Mouse (Mus musculus) forebrain, embryonic 13.5 days (tissue): ENCODE data around the gene Plagl1. TPM values are rescaled to one million over a fixed set of nuclear protein-coding genes. Genes with fewer than 3 reads are reported as not detected.

Experiments used
- ATAC-seq: fragments of 200-750 bp; cut with Nextera tagmentation; 2 replicates; pipeline ENCODE4 v1.8.0; 2017
- H3K27ac ChIP-seq: fragments of 300-500 bp; sonication (generic); 2 replicates; pipeline ENCODE4 v1.5.1; 2015; ENCODE audit warnings: inconsistent platforms, mild to moderate bottlenecking, moderate library complexity
- H3K27me3 ChIP-seq: fragments of 300-500 bp; sonication (generic); 2 replicates; pipeline ENCODE4 v1.6.1; 2015; ENCODE audit warnings: mild to moderate bottlenecking, inconsistent platforms
- H3K36me3 ChIP-seq: fragments of 300-500 bp; sonication (generic); 2 replicates; pipeline ENCODE4 v1.6.1; 2015; ENCODE audit warnings: mild to moderate bottlenecking, inconsistent platforms; ENCODE audit not compliant: poor library complexity, severe bottlenecking
- H3K4me1 ChIP-seq: fragments of 300-500 bp; sonication (generic); 2 replicates; pipeline ENCODE4 v1.6.1; 2015; ENCODE audit warnings: inconsistent platforms
- H3K4me2 ChIP-seq: fragments of 300-500 bp; sonication (generic); 2 replicates; pipeline ENCODE4 v1.6.1; 2015; ENCODE audit warnings: inconsistent platforms, mild to moderate bottlenecking, moderate library complexity
- H3K4me3 ChIP-seq: fragments of 300-500 bp; sonication (generic); 2 replicates; pipeline ENCODE4 v1.5.1; 2015; ENCODE audit warnings: mild to moderate bottlenecking, inconsistent platforms
- H3K9ac ChIP-seq: fragments of 300-500 bp; sonication (generic); 2 replicates; pipeline ENCODE4 v1.6.1; 2015; ENCODE audit warnings: mild to moderate bottlenecking, inconsistent platforms
- H3K9me3 ChIP-seq: fragments of 300-500 bp; sonication (generic); replicated peaks from 2 replicates; pipeline ENCODE4 v1.6.1; 2016; ENCODE audit warnings: inconsistent platforms
- WGBS: fragments of 180-500 bp; shearing (Covaris S2); methylation state at CpG from one replicate; pipeline ENCODE4 v1.1.7; 2015; 5-methylcytosine and 5-hydroxymethylcytosine counted together
- polyA plus RNA-seq: library from polyadenylated mRNA; unstranded; fragments of >200 nt; fragmentation: Nextera tagmentation; extraction: Ambion mirVana; gene quantifications from 2 replicates; pipeline ENCODE4 v1.2.1, GENCODE M21; 2015

The Plagl1 gene
- polyA plus RNA-seq, 1 experiment from 2014 or later, result 58.0 TPM

DNA sequence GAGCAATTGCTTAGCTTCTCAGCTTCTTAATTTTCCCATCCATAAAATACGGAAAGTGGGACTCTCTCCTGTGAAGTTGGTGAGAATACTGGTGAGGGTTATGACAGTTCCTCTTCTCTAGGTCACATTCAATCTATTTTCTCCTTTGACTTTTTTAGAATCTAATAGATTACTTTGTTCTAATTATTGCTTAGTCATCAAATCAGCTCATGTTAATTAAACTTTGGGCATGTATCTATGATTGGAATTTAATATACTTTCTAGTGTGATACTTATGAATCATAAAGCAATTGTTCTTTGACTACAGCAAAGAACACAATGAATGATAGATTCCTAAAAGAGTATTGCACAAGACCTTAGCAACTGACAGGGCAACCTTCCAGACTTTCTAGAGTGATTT, 38.6 kb downstream of the Plagl1 start:
- WGBS, result 86% methylated on average over 1 of the region's 1 CpGs
- Histone ChIP-seq H3K4me1 (0 out of 2 replicates have a peak, but pooled peaks cover 6% of the 10 kb centered on the region), H3K9me3 (no peaks in the 10 kb centered on the region)

DNA sequence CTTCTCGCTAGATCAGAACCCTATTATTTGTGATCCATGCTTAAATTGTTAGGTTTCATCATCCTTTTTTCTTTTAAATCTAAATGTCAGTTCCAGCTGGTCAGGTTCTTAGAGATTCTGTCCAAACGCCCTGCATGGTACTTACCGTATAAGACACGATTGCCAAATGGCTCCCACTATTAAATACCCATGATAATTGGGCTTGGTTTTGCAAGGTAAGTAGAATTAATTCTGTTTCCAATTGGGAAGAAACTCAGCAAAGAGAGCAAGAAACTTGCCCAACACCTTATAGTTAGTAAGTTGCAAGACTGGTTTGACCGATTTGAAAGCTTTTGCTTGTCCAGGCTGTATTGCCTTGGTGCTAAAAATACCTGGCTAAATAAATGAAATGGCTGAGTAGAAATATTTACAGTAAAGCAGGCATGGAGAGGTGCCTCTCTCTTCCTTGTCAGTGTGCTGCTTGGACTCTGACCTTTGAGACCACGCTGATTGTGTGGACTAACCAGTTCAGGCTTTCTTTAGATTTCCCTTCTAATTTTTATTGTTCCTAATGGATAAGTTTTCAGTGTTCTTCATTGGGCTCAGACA, 39.9 kb downstream of the Plagl1 start:
- no peaks in the 10 kb centered on the region for H3K36me3 ChIP-seq
- WGBS, result 88% methylated on average over 6 of the region's 6 CpGs
- no peaks in the 10 kb centered on the region for H3K27me3 ChIP-seq
- ATAC-seq, result no peak
- no peaks in the 10 kb centered on the region for H3K9me3 ChIP-seq
- H3K4me2 ChIP-seq, result no peak overlapping the region
- H3K9ac ChIP-seq, result no peak overlapping the region
- H3K4me3 ChIP-seq, result no peak overlapping the region
- H3K4me1 ChIP-seq, result no peaks in the 10 kb centered on the region
- no peak overlapping the region for H3K27ac ChIP-seq

More for the DNA sequence above, 38.6 kb downstream of the Plagl1 start:
- no peak for ATAC-seq
- no peak overlapping the region for H3K27ac ChIP-seq
- H3K36me3 ChIP-seq, result no peaks in the 10 kb centered on the region
- H3K9ac ChIP-seq, result no peak overlapping the region
- no peak overlapping the region for H3K4me2 ChIP-seq
- no peak overlapping the region for H3K4me3 ChIP-seq
- no peaks in the 10 kb centered on the region for H3K27me3 ChIP-seq

DNA sequence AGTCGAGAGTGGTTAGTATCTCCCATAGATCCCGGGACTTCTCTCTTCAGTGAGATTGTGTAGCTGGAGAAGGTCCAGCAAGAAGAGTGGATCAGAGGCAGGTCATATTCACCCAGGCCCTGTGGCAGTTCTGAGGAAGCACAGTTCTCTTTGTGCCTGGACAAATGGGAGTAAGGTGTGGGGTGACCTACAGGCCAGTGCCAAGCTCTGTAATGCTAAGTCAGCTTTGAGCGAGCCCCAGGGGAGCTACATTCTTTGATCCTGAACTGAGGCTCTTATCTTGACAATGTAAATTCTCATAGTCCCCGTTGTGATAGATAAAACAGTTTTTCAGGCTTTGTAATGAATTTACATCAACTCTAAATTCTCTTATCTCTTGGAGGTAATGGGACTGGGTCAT, 42.1 kb downstream of the Plagl1 start:
- H3K9ac ChIP-seq, result no peak overlapping the region
- H3K36me3 ChIP-seq, result no peaks in the 10 kb centered on the region
- H3K4me2 ChIP-seq, result no peak overlapping the region
- ATAC-seq, result no peak
- 64% methylated on average over 4 of the region's 4 CpGs for WGBS
- no peak overlapping the region for H3K27ac ChIP-seq
- H3K4me3 ChIP-seq, result no peak overlapping the region
- no peaks in the 10 kb centered on the region for H3K9me3 ChIP-seq
- peaks cover 11% of the 10 kb centered on the region for H3K4me1 ChIP-seq
- no peaks in the 10 kb centered on the region for H3K27me3 ChIP-seq

DNA sequence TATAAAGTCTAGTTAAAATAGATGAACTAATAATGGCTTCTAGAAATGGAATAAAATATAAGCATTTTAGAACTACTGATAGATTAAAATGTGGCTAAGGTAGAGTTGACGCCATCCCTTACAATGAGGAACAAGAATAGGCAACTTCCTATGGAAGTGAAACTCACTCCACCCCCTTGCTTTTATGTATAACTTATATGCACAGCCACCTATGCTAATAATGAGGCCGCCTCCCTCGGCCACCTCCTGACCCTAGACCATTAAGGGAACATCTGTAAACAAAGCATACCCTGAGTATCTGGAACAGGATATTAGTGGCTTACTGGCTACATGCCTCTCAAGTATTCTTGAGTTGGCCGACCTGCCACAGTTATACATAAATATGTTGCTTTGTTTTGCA, 43.5 kb downstream of the Plagl1 start:
- Histone ChIP-seq H3K27ac (no peak overlapping the region), H3K36me3 (no peaks in the 10 kb centered on the region), H3K4me1 (peaks cover 26% of the 10 kb centered on the region), H3K4me2 (no peak overlapping the region), H3K9ac (no peak overlapping the region), H3K9me3 (no peaks in the 10 kb centered on the region), H3K27me3 (no peaks in the 10 kb centered on the region), H3K4me3 (no peak overlapping the region)
- WGBS, result 70% methylated on average over 4 of the region's 4 CpGs
- ATAC-seq, result no peak

DNA sequence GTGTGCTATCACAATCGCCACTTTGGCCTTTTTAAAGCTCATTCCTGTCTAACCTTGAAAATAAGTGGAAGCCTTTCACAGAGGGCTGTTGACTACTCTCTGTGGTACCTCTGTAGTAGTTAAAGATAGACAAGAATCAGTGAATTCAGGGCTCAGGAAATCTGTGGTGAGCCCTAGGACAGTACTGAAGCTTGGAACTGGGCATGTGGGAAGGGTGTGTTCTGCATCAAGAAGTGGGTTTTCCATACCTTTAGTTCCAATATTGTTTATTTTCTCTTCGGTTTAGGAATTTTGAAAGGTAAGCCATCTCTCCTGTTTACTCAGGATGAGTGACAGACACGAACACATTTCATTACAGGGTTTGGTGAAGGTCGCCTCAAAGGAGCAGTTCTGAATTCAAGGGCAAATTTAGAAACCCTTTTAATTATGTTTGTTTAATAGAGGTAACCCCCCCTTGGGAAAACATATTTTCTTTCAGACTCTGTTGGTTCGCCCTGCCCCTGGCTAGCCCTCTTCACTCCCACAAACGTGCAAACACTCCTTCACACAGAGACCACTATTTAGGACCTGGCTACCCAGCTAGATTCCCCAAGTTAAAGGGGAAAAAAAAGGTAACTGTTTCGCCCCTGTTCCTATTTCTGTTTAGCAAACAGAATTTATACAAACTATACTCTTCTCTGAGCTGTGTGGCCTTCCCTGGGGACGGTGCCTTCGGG, 46.8 kb downstream of the Plagl1 start:
- Histone ChIP-seq H3K4me2 (no peak overlapping the region), H3K27ac (peak overlapping the region; percentile 67), H3K9ac (no peak overlapping the region), H3K4me3 (no peak overlapping the region), H3K4me1 (peaks cover 51% of the 10 kb centered on the region), H3K27me3 (no peaks in the 10 kb centered on the region), H3K36me3 (peaks cover 4% of the 10 kb centered on the region), H3K9me3 (no peaks in the 10 kb centered on the region)
- no peak for ATAC-seq
- WGBS, result 45% methylated on average over 9 of the region's 9 CpGs

DNA sequence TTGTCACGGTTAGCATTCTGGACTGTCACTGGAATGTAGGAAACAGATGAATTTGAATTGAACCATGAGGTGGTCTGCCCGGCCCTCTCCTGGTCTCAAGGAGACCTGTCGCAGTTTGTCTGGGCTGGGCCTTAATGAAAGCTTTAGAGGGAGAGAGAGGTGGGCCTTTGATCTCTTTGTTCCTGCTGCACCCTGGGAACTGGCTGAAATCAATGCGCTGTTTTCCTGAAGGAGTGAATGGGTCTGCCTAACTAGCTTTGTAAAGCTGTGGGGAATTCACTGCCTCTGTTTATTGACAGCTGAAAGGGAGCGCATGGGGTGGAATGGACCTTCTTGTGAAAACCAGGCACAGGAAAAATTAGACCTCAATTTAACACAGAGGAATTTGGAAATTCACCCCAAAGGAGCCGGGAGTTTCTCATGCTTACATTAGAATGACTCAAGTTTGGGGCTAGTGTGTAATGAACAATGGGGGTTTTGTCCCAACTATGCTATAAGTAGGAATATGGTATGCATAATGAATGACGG, 47.8 kb downstream of the Plagl1 start:
- Histone ChIP-seq H3K27ac (peak overlapping the region; percentile 78), H3K9ac (no peak overlapping the region), H3K9me3 (no peaks in the 10 kb centered on the region), H3K4me3 (no peak overlapping the region), H3K27me3 (no peaks in the 10 kb centered on the region), H3K4me2 (0 out of 2 replicates have a peak overlapping the region, but pooled peaks have one; percentile 4), H3K4me1 (peaks cover 61% of the 10 kb centered on the region), H3K36me3 (peaks cover 12% of the 10 kb centered on the region)
- WGBS, result 4% methylated on average over 7 of the region's 7 CpGs
- ATAC-seq, result peak; percentile 93

DNA sequence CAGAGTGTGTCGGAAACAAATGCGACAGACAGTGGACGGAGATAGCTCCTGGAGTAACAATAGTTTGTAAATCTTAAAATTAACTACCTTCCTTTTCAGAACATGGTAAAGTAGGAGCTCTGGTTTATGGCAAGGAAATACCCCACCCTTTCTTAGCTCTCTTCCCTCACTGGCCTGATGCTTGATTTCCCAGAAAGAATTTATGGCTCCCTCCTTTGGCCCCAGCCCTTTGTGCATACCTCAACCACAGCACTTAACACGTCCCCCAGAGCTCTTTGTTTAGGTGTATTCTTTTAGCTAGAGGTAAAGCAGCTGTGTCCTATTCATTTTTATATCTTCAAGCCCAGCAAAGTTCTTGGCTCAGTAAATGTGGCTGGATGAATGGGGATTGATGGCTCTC, 48.5 kb downstream of the Plagl1 start:
- Histone ChIP-seq H3K4me3 (no peak overlapping the region), H3K27ac (peak overlapping the region; percentile 78), H3K27me3 (no peaks in the 10 kb centered on the region), H3K4me2 (no peak overlapping the region), H3K9ac (no peak overlapping the region), H3K4me1 (peaks cover 67% of the 10 kb centered on the region), H3K9me3 (no peaks in the 10 kb centered on the region), H3K36me3 (peaks cover 12% of the 10 kb centered on the region)
- 5% methylated on average over 4 of the region's 4 CpGs for WGBS
- ATAC-seq, result no peak

DNA sequence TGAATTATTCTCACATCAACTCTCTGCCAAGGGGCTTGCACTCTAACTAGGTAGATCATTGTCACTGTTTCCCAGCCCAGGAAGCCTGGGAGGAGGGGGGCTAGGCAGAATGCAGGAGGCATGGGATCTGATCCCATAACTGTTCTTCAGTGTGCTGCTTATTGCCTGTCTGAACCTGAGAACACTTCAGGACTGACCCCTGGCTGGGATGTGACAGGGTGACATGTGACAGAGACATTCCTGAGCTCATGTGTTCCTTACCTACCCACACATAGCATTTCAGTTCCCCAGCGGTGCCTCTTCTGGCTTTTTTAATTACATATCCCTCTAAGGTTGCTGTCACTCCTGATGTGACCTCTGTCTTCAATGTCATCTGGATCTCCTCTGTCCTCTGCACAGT, 49.5 kb downstream of the Plagl1 start:
- ATAC-seq, result no peak
- Histone ChIP-seq H3K9me3 (no peaks in the 10 kb centered on the region), H3K27me3 (no peaks in the 10 kb centered on the region), H3K36me3 (peaks cover 12% of the 10 kb centered on the region), H3K9ac (no peak overlapping the region), H3K4me2 (no peak overlapping the region), H3K4me3 (no peak overlapping the region), H3K4me1 (peaks cover 76% of the 10 kb centered on the region), H3K27ac (0 out of 2 replicates have a peak overlapping the region, but pooled peaks have one; percentile 44)
- 50% methylated on average over 1 of the region's 1 CpGs for WGBS

DNA sequence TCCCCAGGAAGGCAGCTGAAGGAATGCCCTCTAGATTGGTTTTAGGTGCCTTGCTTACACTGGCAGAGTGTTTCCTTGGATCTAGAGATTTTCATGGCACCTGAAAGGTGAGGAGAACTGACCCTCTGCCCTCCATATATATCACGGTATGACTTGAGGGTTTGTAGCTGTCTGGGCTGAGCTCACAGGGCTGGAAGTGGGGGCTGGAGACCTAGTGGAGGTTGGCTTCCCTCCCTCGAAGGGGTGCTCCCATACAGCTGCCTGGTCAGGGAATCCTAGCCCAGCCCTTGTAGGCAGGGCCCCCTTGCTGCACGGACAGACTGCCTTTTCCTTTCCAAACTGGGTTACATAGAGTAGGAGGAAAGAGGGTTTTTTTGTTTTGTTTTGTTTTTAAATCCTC, 52.5 kb downstream of the Plagl1 start:
- Histone ChIP-seq H3K9ac (no peak overlapping the region), H3K27ac (no peak overlapping the region), H3K4me1 (peaks cover 91% of the 10 kb centered on the region), H3K4me3 (no peak overlapping the region), H3K27me3 (no peaks in the 10 kb centered on the region), H3K9me3 (no peaks in the 10 kb centered on the region), H3K4me2 (no peak overlapping the region), H3K36me3 (peaks cover 12% of the 10 kb centered on the region)
- 59% methylated on average over 3 of the region's 3 CpGs for WGBS
- no peak for ATAC-seq

DNA sequence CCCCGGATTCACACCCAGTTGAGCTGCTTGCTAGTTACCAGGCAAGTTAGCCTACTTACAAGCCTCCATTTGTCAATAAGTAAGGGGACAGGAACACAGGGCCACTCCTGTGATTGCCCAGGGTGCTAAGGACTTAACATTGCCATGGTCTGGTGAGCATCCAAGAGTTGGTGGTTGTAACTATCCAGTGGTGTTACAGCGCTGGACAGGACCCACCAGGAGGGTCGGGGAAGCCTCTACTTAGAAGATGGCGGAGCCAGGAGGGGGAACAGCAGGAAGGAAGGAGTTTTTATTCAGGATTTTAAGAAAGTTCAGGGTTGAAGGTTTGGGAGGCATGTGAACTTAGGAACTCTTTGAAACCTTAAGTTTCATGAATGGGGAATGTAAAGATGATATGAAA, 53.3 kb downstream of the Plagl1 start:
- 76% methylated on average over 4 of the region's 4 CpGs for WGBS
- Histone ChIP-seq H3K4me1 (peaks cover 91% of the 10 kb centered on the region), H3K4me2 (no peak overlapping the region)

DNA sequence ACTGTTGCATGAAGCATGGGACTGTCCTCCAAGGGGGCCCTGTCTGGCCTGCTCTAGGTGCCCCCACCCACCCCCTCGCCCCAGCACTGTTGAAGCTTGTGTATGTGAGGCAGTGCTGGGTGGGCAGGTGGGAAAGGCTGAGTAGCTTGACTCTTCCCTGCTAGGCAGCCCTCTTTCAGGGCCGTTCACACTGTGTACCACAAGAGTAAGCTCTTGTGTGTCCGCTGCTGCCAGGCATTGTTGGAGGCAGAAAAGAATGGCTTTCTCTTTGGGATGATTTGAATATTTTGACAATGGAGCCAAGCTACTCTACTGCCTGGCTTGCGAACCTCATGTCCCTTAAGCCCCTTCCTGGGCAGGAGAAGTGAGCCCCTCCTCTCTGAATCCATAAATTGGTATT, 54.7 kb downstream of the Plagl1 start:
- no peaks in the 10 kb centered on the region for H3K27me3 ChIP-seq
- no peaks in the 10 kb centered on the region for H3K9me3 ChIP-seq
- WGBS, result 8% methylated on average over 4 of the region's 4 CpGs
- no peak overlapping the region for H3K4me3 ChIP-seq
- peak overlapping the region; percentile 10; the same call in 1 of the 2 replicates for H3K4me2 ChIP-seq
- H3K9ac ChIP-seq, result no peak overlapping the region
- peak; percentile 63 for ATAC-seq
- peak overlapping the region; percentile 62 for H3K27ac ChIP-seq
- peaks cover 12% of the 10 kb centered on the region for H3K36me3 ChIP-seq
- peaks cover 83% of the 10 kb centered on the region for H3K4me1 ChIP-seq

More for the DNA sequence above, 53.3 kb downstream of the Plagl1 start:
- Histone ChIP-seq H3K9ac (no peak overlapping the region), H3K9me3 (no peaks in the 10 kb centered on the region), H3K27me3 (no peaks in the 10 kb centered on the region), H3K4me3 (no peak overlapping the region), H3K36me3 (peaks cover 12% of the 10 kb centered on the region), H3K27ac (no peak overlapping the region)
- no peak for ATAC-seq
